Mouse (Mus musculus): ENCODE results near the gene Prr29.
"Not testable (repeated sequence)": the region's sequence is repeated elsewhere in the genome, so short reads cannot be mapped to it uniquely, and the experiment has no call there.

Prr29 gene

GRCm38 (mm10) chr11:106365366-106365765 is at the start of gene Prr29:
Gene Prr29 (plus strand): TSS chr11:106365472.
- DNase-seq (ENCODE audit: low read depth) = no peak

- DNase-seq (ENCODE audit: low read depth) = no peak
Observed at GRCm38 (mm10) chr11:106316416-106316815, 48.9 kb upstream of the Prr29 start.

- no peak for DNase-seq (ENCODE audit: low read depth)
Observed at GRCm38 (mm10) chr11:106317801-106318200, 47.5 kb upstream of the Prr29 start.

- peak; percentile 60 for DNase-seq (ENCODE audit: low read depth)
Observed at GRCm38 (mm10) chr11:106318406-106319366, 46.6 kb upstream of the Prr29 start.

- DNase-seq (ENCODE audit: low read depth) = no peak
Observed at GRCm38 (mm10) chr11:106324858-106325257, 40.4 kb upstream of the Prr29 start.

- peak; percentile 71 for DNase-seq (ENCODE audit: low read depth)
Observed at GRCm38 (mm10) chr11:106325566-106326206, 39.6 kb upstream of the Prr29 start.

GRCm38 (mm10) chr11:106326475-106326874 is 38.8 kb upstream of the Prr29 start:
- DNase-seq (ENCODE audit: low read depth) = peak; percentile 24

GRCm38 (mm10) chr11:106328521-106328920 is 36.8 kb upstream of the Prr29 start:
- no peak for DNase-seq (ENCODE audit: low read depth)

GRCm38 (mm10) chr11:106329128-106329527 is 36.1 kb upstream of the Prr29 start:
- peak; percentile 41 for DNase-seq (ENCODE audit: low read depth)

GRCm38 (mm10) chr11:106329682-106330081 is 35.6 kb upstream of the Prr29 start:
- DNase-seq (ENCODE audit: low read depth) = peak; percentile 92

GRCm38 (mm10) chr11:106332458-106332857 is 32.8 kb upstream of the Prr29 start:
- no peak for DNase-seq (ENCODE audit: low read depth)

- DNase-seq (ENCODE audit: low read depth) = peak; percentile 45
Observed at GRCm38 (mm10) chr11:106334066-106334465, 31.2 kb upstream of the Prr29 start.

GRCm38 (mm10) chr11:106338029-106338428 is 27.2 kb upstream of the Prr29 start:
- DNase-seq (ENCODE audit: low read depth) = no peak

GRCm38 (mm10) chr11:106338870-106339269 is 26.4 kb upstream of the Prr29 start:
- DNase-seq (ENCODE audit: low read depth) = no peak

- not testable (repeated sequence) for DNase-seq (ENCODE audit: low read depth)
Observed at GRCm38 (mm10) chr11:106339323-106339722, 25.9 kb upstream of the Prr29 start.

- DNase-seq (ENCODE audit: low read depth) = no peak
Observed at GRCm38 (mm10) chr11:106340990-106341520, 24.2 kb upstream of the Prr29 start.

GRCm38 (mm10) chr11:106344910-106345309 is 20.4 kb upstream of the Prr29 start:
- no peak for DNase-seq (ENCODE audit: low read depth)

- no peak for DNase-seq (ENCODE audit: low read depth)
Observed at GRCm38 (mm10) chr11:106349772-106350171, 15.5 kb upstream of the Prr29 start.

- DNase-seq (ENCODE audit: low read depth) = peak; percentile 78
Observed at GRCm38 (mm10) chr11:106350853-106351252, 14.4 kb upstream of the Prr29 start.

GRCm38 (mm10) chr11:106351253-106351652 is 14.0 kb upstream of the Prr29 start:
- no peak for DNase-seq (ENCODE audit: low read depth)

- DNase-seq (ENCODE audit: low read depth) = no peak
Observed at GRCm38 (mm10) chr11:106351941-106352340, 13.3 kb upstream of the Prr29 start.

- no peak for DNase-seq (ENCODE audit: low read depth)
Observed at GRCm38 (mm10) chr11:106353188-106353587, 12.1 kb upstream of the Prr29 start, which contains the start of gene Scn4a. Gene Scn4a (minus strand): TSS chr11:106353288.

GRCm38 (mm10) chr11:106354181-106354580 is 11.1 kb upstream of the Prr29 start:
- no peak for DNase-seq (ENCODE audit: low read depth)

Data from 416B (cell line).